Mouse (Mus musculus): ENCODE measurements around the gene 2310011J03Rik. TPM values are rescaled to one million over a fixed set of nuclear protein-coding genes. Genes with fewer than 3 reads are reported as not detected.

2310011J03Rik gene
- total RNA-seq, 2 experiments from 2014 or later = 17.8 to 27.4 TPM

DNA sequence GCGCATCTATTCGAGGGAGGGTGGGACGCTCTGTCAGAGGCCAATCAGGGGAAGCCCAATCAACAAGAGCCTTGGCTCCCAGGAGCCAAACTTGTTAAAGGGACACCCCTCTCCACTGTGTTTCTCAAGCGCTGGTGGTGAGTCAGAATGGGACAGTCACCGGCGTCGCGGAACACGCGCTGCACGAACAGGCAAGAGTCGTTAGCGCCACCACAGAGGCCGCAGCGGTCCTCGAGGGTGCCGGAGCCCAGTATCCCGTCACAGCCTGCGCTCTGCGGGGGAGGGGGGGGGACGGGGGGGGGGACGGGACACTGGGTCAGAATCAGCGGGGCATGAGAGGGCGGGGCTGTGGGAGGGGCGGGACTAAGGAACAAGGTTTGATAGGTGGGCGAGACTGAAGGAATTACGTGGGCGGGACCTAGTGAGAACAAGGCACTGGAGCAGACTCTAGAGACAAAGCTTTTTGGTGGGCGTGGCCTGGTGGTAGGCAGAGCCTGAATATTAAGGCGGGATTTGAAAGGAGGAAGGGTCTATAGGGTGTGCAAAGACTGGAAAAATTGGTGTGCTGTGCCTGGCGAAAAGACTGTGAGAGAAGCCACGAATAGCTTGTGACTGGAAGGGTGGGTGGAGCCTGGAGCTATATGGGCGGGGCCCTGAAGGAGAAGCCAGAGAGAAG, 22.6 kb upstream of the 2310011J03Rik start:
- 0 out of 2 replicates have a peak, but pooled peaks have one; percentile 19 for ATAC-seq (ENCODE audit: poor library complexity, severe bottlenecking)

DNA sequence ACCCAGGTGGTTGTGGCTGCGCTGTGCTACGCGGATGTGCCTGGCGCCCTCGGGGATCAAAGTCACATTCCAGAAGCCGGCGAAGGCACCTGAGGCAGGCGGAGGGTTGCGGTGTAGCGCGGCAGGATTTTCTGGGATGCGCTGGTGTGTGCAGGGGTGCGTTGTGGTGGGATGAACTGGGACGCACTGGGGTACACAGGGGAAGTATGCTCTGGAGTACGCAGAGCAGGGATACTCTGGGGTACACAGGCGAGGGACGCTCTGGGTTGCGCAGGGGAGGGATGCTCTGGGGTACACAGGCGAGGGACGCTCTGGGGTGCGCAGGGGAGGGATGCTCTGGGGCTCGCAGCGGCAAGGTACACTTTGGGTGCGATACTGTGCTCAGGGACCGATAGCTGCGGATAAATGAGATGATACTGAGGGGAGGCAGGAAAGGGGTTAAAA, 22.0 kb upstream of the 2310011J03Rik start:
- no peak for ATAC-seq (ENCODE audit: poor library complexity, severe bottlenecking)

DNA sequence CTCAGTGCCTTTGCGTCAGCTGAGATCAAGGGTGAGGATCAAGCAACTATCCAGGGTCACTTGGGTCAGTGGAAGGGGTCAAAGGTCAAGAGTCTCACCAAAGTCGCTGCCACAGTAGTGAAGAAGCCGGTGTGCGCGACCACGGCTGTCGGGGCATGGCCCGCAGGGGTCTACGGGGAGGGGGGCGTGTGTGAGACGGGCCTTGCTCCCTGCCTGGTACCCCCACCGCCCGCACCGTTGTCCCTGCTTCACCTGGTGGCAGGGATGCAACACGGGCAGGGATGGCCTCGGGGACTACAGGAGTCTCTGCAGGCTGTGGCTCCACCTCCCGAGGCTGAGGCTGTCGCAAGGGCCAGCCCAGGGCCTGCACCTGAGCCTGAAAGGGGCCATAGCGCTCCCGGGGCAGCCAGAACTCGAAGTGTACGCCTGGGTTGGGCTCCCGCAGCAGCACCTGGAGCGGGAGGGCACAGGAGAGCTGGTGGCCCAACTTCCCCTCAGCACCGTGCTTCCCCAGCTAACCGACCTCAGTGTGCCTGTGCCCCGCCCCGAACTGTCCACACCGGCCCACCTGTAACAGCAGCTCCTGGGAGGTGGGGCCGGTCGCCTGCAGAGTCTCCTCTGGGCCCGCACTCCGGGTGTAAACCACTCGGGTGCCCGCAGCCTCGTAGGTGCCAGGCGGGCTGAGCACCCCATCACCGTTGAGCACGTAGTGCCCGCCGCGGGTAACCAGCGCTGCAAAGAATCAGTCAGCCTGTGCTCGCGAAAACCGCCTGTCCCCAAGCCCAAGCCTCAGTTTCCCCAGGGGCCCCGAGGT, 21.4 kb upstream of the 2310011J03Rik start:
- peak; percentile 20; the same call in 1 of the 2 replicates for ATAC-seq (ENCODE audit: poor library complexity, severe bottlenecking)

DNA sequence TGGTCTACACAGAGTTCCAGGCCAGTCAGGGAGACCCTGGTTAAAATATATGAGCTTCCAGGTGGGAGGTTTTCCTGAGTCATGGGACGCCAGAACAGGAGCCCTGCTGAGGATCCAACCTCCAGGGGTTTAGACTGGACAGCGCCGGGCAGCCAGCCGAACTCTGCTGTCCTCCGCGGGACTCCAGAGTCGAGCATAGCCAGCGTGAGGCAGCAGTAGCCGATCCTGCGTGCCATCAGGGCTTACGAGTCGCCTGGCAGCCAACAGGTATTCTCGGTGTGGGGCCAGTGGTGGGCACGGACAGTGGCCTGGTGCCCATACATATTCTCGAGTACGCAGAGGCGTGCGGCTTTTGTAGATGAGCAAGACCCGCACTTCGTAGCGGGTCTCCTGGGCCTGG, 20.7 kb upstream of the 2310011J03Rik start:
- no peak for ATAC-seq (ENCODE audit: poor library complexity, severe bottlenecking)

DNA sequence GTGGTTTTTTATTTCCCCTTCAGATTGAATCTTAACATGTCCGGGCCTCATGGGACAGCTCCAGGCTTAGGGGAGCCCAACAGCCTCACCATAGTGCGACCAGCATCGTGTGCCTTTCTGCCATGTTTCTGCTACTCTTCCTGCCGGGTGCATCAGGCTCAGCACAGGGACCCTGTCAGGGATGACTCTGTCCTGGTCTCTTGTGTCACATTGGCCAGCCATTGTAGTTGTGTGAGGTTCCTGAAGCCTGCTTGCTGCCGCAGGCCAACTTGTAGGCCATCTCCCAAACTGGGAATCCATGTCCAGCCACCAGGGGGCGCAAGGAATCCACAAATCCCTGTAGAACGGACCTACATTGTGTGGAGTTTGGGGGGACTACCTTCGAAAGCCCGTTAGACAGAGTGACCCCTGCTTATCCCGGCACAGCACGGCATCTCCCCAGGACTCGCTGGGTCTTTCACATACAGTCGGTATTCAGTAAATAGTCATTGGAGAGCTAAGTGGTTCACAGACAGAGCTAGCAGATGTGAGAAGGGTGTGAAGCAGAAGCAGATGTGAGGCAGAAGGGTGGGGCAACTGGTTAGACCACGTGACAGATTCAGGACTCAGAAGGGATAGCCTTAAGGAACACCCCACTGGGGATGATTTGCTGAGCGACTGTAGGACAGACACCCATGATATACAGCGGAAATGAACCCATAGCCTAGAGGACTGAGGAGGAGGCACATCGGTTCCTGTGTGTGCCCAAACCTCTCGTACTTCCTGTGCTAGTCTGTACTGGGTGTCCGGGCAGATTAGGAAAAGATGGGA, 19.8 kb upstream of the 2310011J03Rik start:
- ATAC-seq (ENCODE audit: poor library complexity, severe bottlenecking) = peak; percentile 51

DNA sequence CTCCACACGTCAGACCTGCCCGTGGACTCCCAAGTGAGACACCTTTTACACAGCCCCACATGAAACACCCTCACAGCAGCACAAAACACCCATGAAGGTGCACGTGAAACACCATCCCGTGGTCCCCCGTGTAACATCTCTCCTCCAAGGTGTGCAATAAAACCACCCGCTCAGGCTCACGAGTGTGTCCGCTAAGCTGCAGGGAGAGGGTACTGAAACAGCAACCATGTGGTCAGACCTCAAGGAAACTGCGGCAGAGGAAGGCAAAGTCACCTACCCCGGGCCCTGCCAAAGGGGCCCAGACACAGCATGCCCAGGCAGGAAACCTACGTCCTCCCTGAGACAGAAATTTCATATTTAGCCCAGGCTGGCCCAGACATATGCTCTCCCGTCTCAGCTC, 15.9 kb upstream of the 2310011J03Rik start:
- no peak for ATAC-seq (ENCODE audit: poor library complexity, severe bottlenecking)

DNA sequence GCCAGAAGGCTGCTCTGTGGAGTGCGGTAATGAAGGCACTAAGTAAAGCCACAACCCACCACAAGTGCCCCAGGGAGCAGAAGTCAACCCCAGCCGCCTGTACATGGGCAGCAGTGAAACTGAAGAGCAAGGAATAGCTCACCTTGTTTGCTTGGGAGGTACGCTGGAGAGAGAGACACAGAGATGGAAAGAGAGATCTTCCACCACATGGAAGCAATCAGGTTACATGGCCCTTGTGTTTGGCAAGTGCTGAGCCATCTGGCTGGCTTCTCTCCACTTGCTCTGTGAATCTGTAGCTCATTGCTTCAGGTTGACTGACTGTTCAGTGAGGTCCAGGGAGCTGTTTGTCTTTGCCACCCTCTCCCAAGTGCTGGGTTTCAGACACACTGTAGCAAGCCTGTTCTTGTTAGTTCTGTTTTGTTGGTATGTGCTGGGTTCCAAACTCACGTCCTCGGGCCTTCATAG, 12.2 kb upstream of the 2310011J03Rik start:
- no peak for ATAC-seq (ENCODE audit: poor library complexity, severe bottlenecking)

DNA sequence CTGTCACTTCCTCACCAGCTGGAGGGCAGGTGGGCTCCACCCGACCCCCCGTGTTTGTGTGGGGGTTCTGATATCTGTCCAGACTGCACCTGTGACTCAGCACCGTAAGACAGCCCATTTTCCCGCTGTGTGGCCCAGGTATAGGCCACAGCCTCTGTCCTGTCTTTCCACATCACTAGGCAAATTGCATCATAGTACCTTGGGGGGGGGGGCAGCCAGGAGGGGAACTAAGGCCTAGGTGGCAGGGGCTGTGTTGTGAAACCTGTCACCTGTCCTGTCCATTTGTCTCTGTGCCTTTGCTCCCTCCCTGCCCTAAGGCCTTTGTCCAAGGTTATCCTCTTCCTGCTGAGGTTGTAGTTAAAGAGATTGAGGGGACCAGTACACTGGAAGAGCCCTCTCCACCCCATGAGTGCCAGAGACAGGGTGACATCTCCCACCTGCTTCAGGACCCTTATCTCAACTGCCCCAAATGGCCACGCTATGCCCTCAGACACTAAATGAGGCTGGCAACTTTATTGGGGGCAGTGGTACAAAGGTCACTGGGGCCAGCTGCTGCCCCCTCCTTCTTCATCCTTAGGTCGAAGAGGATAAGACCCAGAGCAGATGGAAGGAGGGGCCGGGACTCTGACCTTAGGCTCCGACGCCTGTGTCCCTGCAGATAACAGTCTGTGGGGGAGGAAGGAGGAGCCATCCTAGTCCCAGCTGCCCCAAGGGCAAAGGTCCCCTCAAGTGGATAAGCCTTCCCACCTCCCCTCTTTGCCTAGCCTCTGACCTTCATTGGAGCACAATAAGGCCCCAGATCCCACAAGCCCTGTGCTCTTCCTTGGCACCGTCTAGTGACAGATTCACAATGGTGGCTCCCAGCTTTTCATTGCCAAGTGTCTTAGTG, 11.5 kb upstream of the 2310011J03Rik start:
- 0 out of 2 replicates have a peak, but pooled peaks have one; percentile 16 for ATAC-seq (ENCODE audit: poor library complexity, severe bottlenecking)

DNA sequence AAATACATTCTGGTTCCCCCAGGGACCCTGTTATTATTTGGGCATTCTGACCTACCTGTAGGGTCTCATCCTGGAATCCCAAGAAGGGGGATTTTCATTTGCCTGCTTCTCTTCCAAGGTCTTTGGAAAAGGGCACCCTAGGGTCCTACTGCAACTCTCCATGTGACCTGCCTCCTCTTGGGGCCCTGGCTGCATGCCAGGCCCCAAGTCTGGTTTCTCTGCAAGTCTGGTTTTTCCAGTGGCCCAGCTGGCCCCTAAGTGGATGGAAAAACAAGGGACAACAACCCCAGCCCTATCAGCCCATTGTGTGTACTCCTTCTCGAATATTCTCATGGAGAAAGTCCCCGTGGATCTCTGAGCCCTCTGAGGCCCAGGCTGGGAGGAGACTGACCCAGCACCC, 10.6 kb upstream of the 2310011J03Rik start:
- no peak for ATAC-seq (ENCODE audit: poor library complexity, severe bottlenecking)

DNA sequence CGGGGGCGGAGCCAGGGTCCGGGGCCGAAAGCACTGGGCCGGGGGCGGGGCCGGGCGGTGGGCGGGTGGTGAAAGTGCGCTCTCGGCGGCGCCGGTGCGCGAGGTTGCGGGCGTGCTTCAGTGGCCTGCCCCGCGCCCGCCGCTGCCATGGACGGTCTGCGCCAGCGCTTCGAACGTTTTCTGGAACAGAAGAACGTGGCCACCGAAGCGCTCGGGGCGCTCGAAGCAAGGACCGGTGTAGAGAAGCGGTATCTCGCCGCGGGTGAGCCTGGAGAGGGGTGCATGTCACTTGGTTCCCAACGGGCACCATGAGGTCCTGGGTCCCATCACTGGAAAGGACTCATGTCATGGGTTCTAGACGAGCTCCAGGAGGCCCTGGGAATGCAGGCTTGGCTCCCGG, 9.7 kb upstream of the 2310011J03Rik start:
- ATAC-seq (ENCODE audit: poor library complexity, severe bottlenecking) = no peak

DNA sequence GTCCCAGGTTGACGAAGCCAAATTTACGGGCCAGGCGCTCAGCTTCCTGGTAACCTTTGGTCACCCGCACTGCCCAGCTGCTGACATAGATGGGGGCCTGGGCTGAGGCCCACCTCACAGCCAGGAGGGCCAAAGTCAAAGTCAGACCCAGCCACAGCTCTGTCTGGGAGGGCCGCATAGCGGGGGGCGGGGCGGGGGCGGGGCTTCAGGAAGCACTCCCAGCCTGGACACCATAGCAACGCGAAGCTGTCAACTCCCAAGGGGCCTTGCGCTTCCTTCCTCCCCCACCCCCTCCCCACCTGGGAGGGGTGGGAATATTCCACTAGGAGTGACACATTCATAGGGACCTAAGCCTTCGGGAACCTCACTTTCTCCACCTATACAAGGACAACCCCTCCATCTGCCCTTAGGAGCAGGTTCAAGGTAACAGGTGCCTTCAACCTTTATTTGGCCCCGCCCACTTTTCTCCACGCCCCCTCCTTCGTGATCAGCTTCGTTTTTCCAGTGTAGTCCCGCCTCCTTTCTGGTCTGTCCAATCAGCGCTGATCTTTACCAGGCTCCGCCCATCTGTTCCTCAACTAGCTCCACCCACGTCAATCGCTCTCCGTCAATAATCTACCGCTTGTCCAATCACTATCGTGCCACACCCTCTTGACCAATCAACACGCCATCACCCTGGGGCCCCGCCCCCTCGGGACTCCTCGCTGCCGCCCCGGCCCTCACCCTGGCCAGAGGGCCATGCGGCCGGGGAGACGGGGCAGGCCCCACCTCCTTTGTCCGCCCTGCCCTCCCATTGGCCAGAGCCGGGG, 9.1 kb upstream of the 2310011J03Rik start, which contains the start of the genes Pcsk4 and Reep6:
TSS of gene Pcsk4 (minus strand) at position 226 of the 809 bp plus-strand sequence.
TSS of gene Reep6 (plus strand) at position 681 of the 809 bp plus-strand sequence.
- peak; percentile 93 for ATAC-seq (ENCODE audit: poor library complexity, severe bottlenecking)

DNA sequence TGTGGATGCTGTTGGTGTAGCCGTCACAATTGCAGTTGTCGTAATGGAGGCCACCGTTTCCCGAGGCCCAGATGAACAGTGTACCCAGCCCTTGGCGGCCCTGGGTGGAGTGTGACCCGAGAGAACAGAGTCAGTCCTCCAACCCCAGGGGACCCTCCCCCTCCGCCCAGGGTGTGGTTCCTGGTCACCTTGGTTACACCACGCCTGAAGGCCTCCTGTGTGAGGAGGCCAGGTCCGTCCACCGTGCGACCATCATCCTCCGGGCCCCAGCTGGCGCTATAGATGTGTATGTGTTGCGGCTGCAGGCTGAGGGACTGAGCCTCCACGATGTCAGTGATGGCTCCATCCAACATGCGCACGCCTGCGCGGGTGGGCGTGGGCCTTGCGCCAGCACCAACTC, 4.7 kb upstream of the 2310011J03Rik start:
- ATAC-seq (ENCODE audit: poor library complexity, severe bottlenecking) = no peak

DNA sequence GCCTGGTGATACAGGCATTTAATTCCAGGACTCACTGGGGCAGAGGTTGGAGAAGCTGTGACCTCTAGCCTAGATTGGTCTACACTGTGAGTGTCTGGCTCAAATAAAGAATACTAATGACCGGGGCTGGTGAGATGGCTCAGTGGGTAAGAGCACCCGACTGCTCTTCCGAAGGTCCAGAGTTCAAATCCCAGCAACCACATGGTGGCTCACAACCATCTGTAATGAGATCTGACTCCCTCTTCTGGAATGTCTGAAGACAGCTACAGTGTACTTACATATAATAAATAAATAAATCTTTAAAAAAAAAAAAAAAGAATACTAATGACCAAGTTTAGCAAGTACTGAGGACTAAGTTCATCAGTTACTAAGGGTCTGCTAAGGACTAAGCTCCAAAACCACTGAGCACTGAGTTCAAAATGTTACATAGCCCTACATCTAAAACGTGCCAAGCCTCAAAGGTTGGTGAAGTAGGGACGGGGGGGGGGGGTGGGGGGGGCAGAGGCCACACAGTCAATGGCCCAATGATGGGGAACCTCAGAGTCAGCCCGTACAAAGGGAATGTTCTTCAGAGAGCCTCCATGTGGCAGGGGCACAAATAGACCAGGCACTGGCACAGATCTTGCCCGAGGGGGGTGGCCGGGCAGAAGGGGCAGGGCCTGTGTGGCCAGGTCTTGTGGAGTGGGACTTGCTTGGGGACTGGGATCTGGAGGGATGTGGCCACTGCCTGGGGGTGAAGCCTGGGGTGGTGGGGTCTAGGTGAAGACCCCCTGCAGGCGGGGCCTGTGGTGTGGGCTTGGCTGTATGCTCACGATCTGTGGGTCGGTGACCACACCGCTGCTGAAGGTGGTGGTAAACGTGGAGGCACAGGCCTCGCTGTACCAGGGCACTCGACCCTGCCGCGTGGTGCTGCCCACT, 4.0 kb upstream of the 2310011J03Rik start:
- ATAC-seq (ENCODE audit: poor library complexity, severe bottlenecking) = no peak

DNA sequence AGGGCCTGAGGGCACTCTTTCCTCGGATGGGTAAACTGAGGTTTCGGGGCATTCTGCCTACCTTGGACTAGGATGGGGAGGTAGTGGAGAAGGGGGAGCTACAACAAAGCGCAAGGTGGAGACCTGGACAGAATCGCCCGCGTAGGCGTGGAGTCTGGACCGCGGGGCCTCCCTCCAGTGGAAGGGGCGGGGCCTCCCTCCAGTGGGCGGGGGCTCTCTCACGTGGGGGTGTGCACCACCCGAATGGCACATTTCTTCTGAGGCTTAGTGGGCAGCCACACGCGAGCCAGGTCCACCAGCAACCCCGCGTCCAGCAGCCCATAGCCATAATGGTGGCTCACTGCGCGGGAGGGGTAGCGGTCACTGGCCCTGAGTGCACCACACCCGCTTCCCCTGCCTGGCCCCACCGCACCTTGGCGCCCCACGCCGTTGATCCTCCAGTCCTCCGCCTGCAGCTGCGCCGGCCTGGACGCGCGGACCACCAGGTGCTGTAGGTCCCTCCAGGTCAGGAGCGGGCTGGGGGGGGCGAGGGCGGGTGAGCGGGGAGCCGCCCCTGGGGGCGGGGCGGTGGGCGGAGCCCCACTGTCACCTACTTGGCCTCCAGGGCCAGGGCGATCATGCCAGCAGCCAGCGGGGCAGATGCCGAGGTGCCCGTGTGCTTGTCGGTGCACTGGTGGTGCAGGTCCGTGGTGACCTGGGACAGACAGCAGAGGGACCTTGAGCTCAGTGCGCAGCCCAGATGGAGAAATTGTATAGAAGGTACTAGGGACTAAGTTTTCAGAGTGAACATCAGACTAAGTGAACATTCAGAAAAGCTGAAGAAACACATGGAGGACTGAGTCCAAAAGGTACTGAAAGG, 3.2 kb upstream of the 2310011J03Rik start:
- peak; percentile 44 for ATAC-seq (ENCODE audit: poor library complexity, severe bottlenecking)

DNA sequence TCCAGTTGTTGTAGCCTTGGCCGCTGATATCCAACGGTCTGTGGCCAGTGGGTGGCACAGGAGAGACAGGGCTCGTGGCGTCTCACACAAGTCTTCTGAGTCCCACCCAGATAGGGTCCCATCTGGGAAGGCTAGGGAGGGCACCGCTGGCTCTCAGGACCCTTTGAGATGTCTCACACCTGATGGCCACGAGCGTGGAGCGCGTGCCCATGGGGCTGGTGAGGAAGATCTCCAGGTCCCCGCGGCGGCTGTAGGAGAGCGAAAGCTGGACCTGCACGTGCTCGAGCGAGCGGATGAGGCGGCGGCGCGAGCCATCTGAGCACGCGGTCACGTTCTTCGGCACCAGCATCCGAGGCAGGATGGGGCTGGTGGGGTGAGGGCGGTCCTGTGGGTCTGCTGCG, 2.5 kb upstream of the 2310011J03Rik start:
- no peak for ATAC-seq (ENCODE audit: poor library complexity, severe bottlenecking)

DNA sequence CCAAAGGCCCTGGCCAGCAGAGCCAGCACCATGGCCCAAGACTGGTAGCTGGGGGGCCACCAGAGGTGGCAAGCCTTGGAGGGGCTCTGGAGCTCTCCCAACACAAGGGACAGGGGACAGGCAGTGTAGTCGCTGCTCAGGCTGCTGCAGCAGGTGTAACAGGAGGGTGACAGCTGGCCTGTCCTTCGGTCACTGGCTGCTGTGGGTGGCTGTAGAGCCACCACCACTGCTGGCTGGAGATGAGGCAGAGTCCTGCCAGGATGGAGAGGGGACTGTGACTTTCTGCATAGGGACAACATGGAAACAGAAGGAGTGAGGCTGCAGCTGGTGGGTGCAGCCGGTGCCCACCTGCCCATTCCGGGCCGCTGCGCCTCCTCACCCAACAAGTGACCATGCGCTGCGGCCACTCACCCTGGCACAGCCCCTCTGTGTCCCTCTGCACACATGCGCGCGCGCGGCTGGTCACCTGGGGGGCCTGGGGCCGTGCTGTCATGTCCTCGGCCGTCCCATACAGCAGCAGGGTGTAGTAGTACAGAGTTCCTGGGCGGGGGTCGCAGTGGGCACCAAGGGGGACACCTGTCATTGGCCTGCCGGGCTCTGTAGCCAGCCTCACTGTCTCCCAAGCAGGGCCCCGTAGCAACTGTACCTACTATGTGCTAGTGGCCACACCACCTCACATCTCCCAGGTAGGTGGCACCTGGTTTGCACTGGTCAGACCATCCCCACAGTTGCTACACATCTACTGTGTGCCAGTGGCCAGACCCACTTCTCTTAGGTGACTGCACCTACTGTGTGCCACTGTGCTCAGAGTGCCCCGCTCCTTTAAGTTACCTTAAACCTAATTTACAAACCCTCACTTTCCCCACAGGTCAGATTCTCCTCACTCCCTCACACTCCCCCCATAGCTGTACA, 1.6 kb upstream of the 2310011J03Rik start:
- ATAC-seq (ENCODE audit: poor library complexity, severe bottlenecking) = no peak
